Comparison of ENCODE assay signal across 9 mouse cellular contexts in the genomic region with DNA sequence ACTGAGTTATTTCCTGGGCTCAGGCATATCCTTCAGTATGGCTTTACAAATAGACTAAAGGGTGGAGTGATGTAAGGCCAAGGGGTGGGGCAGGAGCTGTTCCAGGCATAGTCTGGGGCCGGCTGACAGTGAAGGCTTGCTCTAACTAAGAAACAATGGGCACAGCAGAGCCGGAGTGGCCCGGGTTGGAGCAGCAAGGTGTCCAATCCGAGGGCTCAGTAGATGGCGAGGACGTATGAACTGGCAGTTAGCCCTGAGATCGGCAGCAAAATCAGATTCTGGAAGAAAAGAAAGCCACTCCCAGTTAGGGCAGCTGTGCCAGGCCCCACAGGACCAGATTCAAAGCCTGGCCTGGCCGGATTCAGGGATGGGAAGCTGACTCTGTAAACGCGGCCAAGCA.
DNase-seq lines count a peak whose midpoint lies in the region; ATAC-seq and TF ChIP-seq lines count a peak whose summit lies in the region.
"Had no signal": no experiment of that assay in that cellular context is flagged by ENCODE, and none has a peak within 500 bp of the region (broad histone marks: within the 10 kb centered on the region; RNA-seq: fewer than 3 reads in every experiment).

No protein-coding gene starts in this region.

- peaks cover 43% of the 10 kb centered on the region for H3K4me1 ChIP-seq in heart, embryonic 11.5 days (ENCODE audit: control insufficient read depth, insufficient read depth, low read length)
- peaks cover 32% of the 10 kb centered on the region for H3K4me1 ChIP-seq in limb, embryonic 14.5 days (ENCODE audit: control insufficient read depth, insufficient read depth, low read length)
- H3K4me1 ChIP-seq in stomach, embryonic 15.5 days: peaks cover 26% of the 10 kb centered on the region

- no peak overlapping the region for H3K9ac ChIP-seq in heart, embryonic 11.5 days (ENCODE audit: low read depth, low read length)
- H3K9ac ChIP-seq in limb, embryonic 14.5 days (ENCODE audit: low read depth, low read length, severe bottlenecking): no peak overlapping the region
- no peak overlapping the region for H3K9ac ChIP-seq in stomach, embryonic 15.5 days

- no peak overlapping the region for H3K4me2 ChIP-seq in heart, embryonic 11.5 days
- no peak overlapping the region for H3K4me2 ChIP-seq in limb, embryonic 14.5 days (replicated peaks; ENCODE audit: low read depth, low read length, severe bottlenecking)
- H3K4me2 ChIP-seq in stomach, embryonic 15.5 days: peak overlapping the region; percentile 31

- DNase-seq in heart, adult 18-20 months: peak; percentile 23 to 35
- peak; percentile 52 for DNase-seq in ZHBTc4 (ENCODE audit: low read depth, low spot score)
- DNase-seq in gastrocnemius, postnatal 14 days: peak; percentile 72
- DNase-seq in limb, embryonic 14.5 days (ENCODE audit: low spot score): peak; percentile 38
- DNase-seq in right cerebral cortex, postnatal 14 days: no peak
- no peak for DNase-seq in left cerebral cortex, adult 9 months (ENCODE audit: low spot score in 2 of 2)

- H3K36me3 ChIP-seq in heart, embryonic 11.5 days (ENCODE audit: control insufficient read depth, insufficient read depth, low read length): no peaks in the 10 kb centered on the region
- no peaks in the 10 kb centered on the region for H3K36me3 ChIP-seq in limb, embryonic 14.5 days (ENCODE audit: control insufficient read depth, insufficient read depth, low read length)
- no peaks in the 10 kb centered on the region for H3K36me3 ChIP-seq in stomach, embryonic 15.5 days

- H3K27me3 ChIP-seq in heart, embryonic 11.5 days (ENCODE audit: control insufficient read depth, insufficient read depth, low read length): no peaks in the 10 kb centered on the region
- H3K27me3 ChIP-seq in limb, embryonic 14.5 days (ENCODE audit: control insufficient read depth, insufficient read depth, low read length): no peaks in the 10 kb centered on the region
- H3K27me3 ChIP-seq in stomach, embryonic 15.5 days (replicated peaks): no peaks in the 10 kb centered on the region

- intact Hi-C loops in gastrocnemius, postnatal 14 days (cut with DNase I; ENCODE audit: low total_unique reads): no loop called here

- no peak for ATAC-seq in heart, embryonic 11.5 days (replicated peaks; ENCODE audit: insufficient number of reproducible peaks, low FRiP score, low TSS enrichment)
- ATAC-seq in limb, embryonic 14.5 days (ENCODE audit: low FRiP score, low read depth): peak; percentile 33; the same call in 1 of the 2 replicates
- peak; percentile 89 for ATAC-seq in stomach, embryonic 15.5 days (ENCODE audit: insufficient read depth, low FRiP score, low read depth)

- no peak overlapping the region for H3K4me3 ChIP-seq in heart, embryonic 11.5 days (ENCODE audit: low read depth, low read length)
- H3K4me3 ChIP-seq in limb, embryonic 14.5 days (replicated peaks; ENCODE audit: low read length): no peak overlapping the region
- H3K4me3 ChIP-seq in stomach, embryonic 15.5 days (replicated peaks): no peak overlapping the region
- H3K4me3 ChIP-seq: erythroblast, embryonic 14.5 days had no signal

- TF ChIP-seq POLR2A in limb, embryonic 14.5 days (IDR thresholded peaks at IDR 0.05; ENCODE audit: borderline replicate concordance, extremely low read depth, insufficient read depth, insufficient read length): no peak

- no peaks in the 10 kb centered on the region for H3K9me3 ChIP-seq in heart, embryonic 11.5 days (replicated peaks; ENCODE audit: control insufficient read depth, low read length)
- H3K9me3 ChIP-seq in limb, embryonic 14.5 days (ENCODE audit: control insufficient read depth, low read length): no peaks in the 10 kb centered on the region
- no peaks in the 10 kb centered on the region for H3K9me3 ChIP-seq in stomach, embryonic 15.5 days

- no peak overlapping the region for H3K27ac ChIP-seq in heart, embryonic 11.5 days (ENCODE audit: low read depth, low read length)
- no peak overlapping the region for H3K27ac ChIP-seq in limb, embryonic 14.5 days (replicated peaks; ENCODE audit: low read depth, low read length)
- H3K27ac ChIP-seq in stomach, embryonic 15.5 days: peak overlapping the region; percentile 59

- 60% methylated on average over 10 of the region's 10 CpGs for WGBS in heart, embryonic 11.5 days (ENCODE audit: insufficient replicate concordance)
- 56% methylated on average over 10 of the region's 10 CpGs for WGBS in limb, embryonic 14.5 days
- WGBS in stomach, embryonic 15.5 days: 36% methylated on average over 10 of the region's 10 CpGs

Comparison
In these comparisons a context has a peak if more than half of its experiments do, and no peak if none do; other contexts are left out.
1. DNase-seq: peak in heart, adult 18-20 months (2 of 2), ZHBTc4 (single experiment), gastrocnemius, postnatal 14 days (single experiment) and limb, embryonic 14.5 days (single experiment); none in right cerebral cortex, postnatal 14 days (single experiment) and left cerebral cortex, adult 9 months (0 of 2).